Mouse (Mus musculus) limb, embryonic 11.5 days (tissue): ENCODE data around the gene Rpp25l. TPM values are rescaled to one million over a fixed set of nuclear protein-coding genes. Genes with fewer than 3 reads are reported as not detected.
A peak's percentile ranks its signal among the peaks of the same experiment; 100 is the strongest.

ENCODE experiments used
- ATAC-seq: fragments of 200-750 bp; cut with Nextera tagmentation; 2 replicates; pipeline ENCODE4 v1.8.0; 2017; ENCODE audit warnings: low read depth; ENCODE audit not compliant: insufficient number of reproducible peaks, low FRiP score, low TSS enrichment
- DNase-seq: peaks from one replicate; pipeline ENCODE4 v3.0.0-alpha.2; 2015; ENCODE audit warnings: low spot score
- H3K27ac ChIP-seq: fragments of 300-500 bp; sonication (generic); replicated peaks from 2 replicates; pipeline ENCODE4 v1.5.1; 2014; ENCODE audit warnings: low read depth, mild to moderate bottlenecking, low read length
- H3K27me3 ChIP-seq: fragments of 300-500 bp; sonication (generic); 2 replicates; pipeline ENCODE4 v1.6.1; 2014; ENCODE audit warnings: mild to moderate bottlenecking, low read length, mixed read lengths; ENCODE audit not compliant: control insufficient read depth, insufficient read depth
- H3K36me3 ChIP-seq: fragments of 300-500 bp; sonication (generic); 2 replicates; pipeline ENCODE4 v1.6.1; 2014; ENCODE audit warnings: mild to moderate bottlenecking, low read length, moderate library complexity, mixed read lengths; ENCODE audit not compliant: control insufficient read depth, insufficient read depth
- H3K4me1 ChIP-seq: fragments of 300-500 bp; sonication (generic); 2 replicates; pipeline ENCODE4 v1.6.1; 2014; ENCODE audit warnings: low read length, mixed read lengths; ENCODE audit not compliant: control insufficient read depth, insufficient read depth
- H3K4me2 ChIP-seq: fragments of 300-500 bp; sonication (generic); 2 replicates; pipeline ENCODE4 v1.6.1; 2014; ENCODE audit warnings: low read depth, mild to moderate bottlenecking, moderate library complexity; ENCODE audit not compliant: severe bottlenecking
- H3K4me3 ChIP-seq: fragments of 300-500 bp; sonication (generic); 2 replicates; pipeline ENCODE4 v1.5.1; 2014; ENCODE audit warnings: low read depth, low read length
- H3K9ac ChIP-seq: fragments of 300-500 bp; sonication (generic); 2 replicates; pipeline ENCODE4 v1.6.1; 2014; ENCODE audit warnings: mild to moderate bottlenecking, low read length
- H3K9me3 ChIP-seq: fragments of 300-500 bp; sonication (generic); 2 replicates; pipeline ENCODE4 v1.6.1; 2016; ENCODE audit warnings: low read length; ENCODE audit not compliant: control insufficient read depth
- WGBS: fragments of 180-500 bp; shearing (Covaris S2); extraction: QIAGEN DNeasy Blood & Tissue Kit; methylation state at CpG from one replicate; pipeline ENCODE4 v1.1.7; 2014; 5-methylcytosine and 5-hydroxymethylcytosine counted together
- polyA plus RNA-seq: library from polyadenylated mRNA; unstranded; fragments of >200 nt; fragmentation: Nextera tagmentation; extraction: Ambion mirVana; gene quantifications from 2 replicates; pipeline ENCODE4 v1.2.1, GENCODE M21; 2014

Gene Rpp25l
- polyA plus RNA-seq, 1 experiment from 2014 or later: 99.3 TPM

- 91% methylated on average over 4 of the region's 4 CpGs for WGBS
- no peak overlapping the region for H3K27ac ChIP-seq
- no peak overlapping the region for H3K4me3 ChIP-seq
- H3K4me1 ChIP-seq: peaks cover 31% of the 10 kb centered on the region
- H3K36me3 ChIP-seq: peaks cover 2% of the 10 kb centered on the region; the same call in 1 of the 2 replicates
- ATAC-seq (no peak), DNase-seq (no peak)
- no peaks in the 10 kb centered on the region for H3K9me3 ChIP-seq
- no peak overlapping the region for H3K4me2 ChIP-seq
- no peaks in the 10 kb centered on the region for H3K27me3 ChIP-seq
- H3K9ac ChIP-seq: no peak overlapping the region
These were observed 45.4 kb upstream of the Rpp25l start for GRCm38 (mm10) chr4:41758701-41759100.

GRCm38 (mm10) chr4:41758021-41758420 lies 44.7 kb upstream of the Rpp25l start:
- Histone ChIP-seq H3K4me2 (no peak overlapping the region), H3K4me1 (peaks cover 31% of the 10 kb centered on the region), H3K27me3 (no peaks in the 10 kb centered on the region), H3K9ac (no peak overlapping the region), H3K27ac (no peak overlapping the region), H3K36me3 (peaks cover 2% of the 10 kb centered on the region; the same call in 1 of the 2 replicates), H3K9me3 (no peaks in the 10 kb centered on the region), H3K4me3 (no peak overlapping the region)
- WGBS: 74% methylated on average over 11 of the region's 11 CpGs
- no peak for ATAC-seq
- DNase-seq: no peak

GRCm38 (mm10) chr4:41757321-41757720 lies 44.0 kb upstream of the Rpp25l start:
- H3K36me3 ChIP-seq: peaks cover 2% of the 10 kb centered on the region; the same call in 1 of the 2 replicates
- H3K27ac ChIP-seq: no peak overlapping the region
- H3K4me2 ChIP-seq: no peak overlapping the region
- H3K27me3 ChIP-seq: no peaks in the 10 kb centered on the region
- H3K4me1 ChIP-seq: peaks cover 26% of the 10 kb centered on the region
- H3K9ac ChIP-seq: no peak overlapping the region
- ATAC-seq (no peak), DNase-seq (no peak)
- H3K4me3 ChIP-seq: no peak overlapping the region
- no peaks in the 10 kb centered on the region for H3K9me3 ChIP-seq
- 91% methylated on average over 13 of the region's 13 CpGs for WGBS

GRCm38 (mm10) chr4:41756440-41756839 lies 43.1 kb upstream of the Rpp25l start:
- 79% methylated on average over 8 of the region's 8 CpGs for WGBS
- peak overlapping the region; percentile 65 for H3K4me3 ChIP-seq
- H3K9ac ChIP-seq: peak overlapping the region; percentile 58; the same call in 1 of the 2 replicates
- H3K27ac ChIP-seq: no peak overlapping the region
- H3K9me3 ChIP-seq: no peaks in the 10 kb centered on the region
- peaks cover 2% of the 10 kb centered on the region; the same call in 1 of the 2 replicates for H3K36me3 ChIP-seq
- H3K4me1 ChIP-seq: peaks cover 21% of the 10 kb centered on the region
- no peak for ATAC-seq
- no peak for DNase-seq
- peak overlapping the region; percentile 93 for H3K4me2 ChIP-seq
- H3K27me3 ChIP-seq: no peaks in the 10 kb centered on the region

GRCm38 (mm10) chr4:41755338-41756305 lies 42.3 kb upstream of the Rpp25l start, which contains the start of gene Sigmar1:
Gene Sigmar1, minus strand, starts transcription at chr4:41756157.
- H3K27ac ChIP-seq: peak within 1 kb of the TSS; percentile 52
- peaks cover 14% of the 10 kb centered on the region for H3K4me1 ChIP-seq
- ATAC-seq: peak; percentile 83
- peaks cover 2% of the 10 kb centered on the region; the same call in 1 of the 2 replicates for H3K36me3 ChIP-seq
- no peaks in the 10 kb centered on the region for H3K27me3 ChIP-seq
- peak; percentile 90 for DNase-seq
- peak within 1 kb of the TSS; percentile 65 for H3K4me3 ChIP-seq
- peak within 1 kb of the TSS; percentile 93 for H3K4me2 ChIP-seq
- H3K9ac ChIP-seq: peak within 1 kb of the TSS; percentile 58
- no peaks in the 10 kb centered on the region for H3K9me3 ChIP-seq
- WGBS: under 1% methylated on average over 57 of the region's 57 CpGs

GRCm38 (mm10) chr4:41754797-41755337 lies 41.5 kb upstream of the Rpp25l start, which contains the start of gene Galt:
Gene Galt, plus strand, starts transcription at chr4:41755228.
- H3K4me2 ChIP-seq: peak within 1 kb of the TSS; percentile 93
- H3K9me3 ChIP-seq: no peaks in the 10 kb centered on the region
- peak within 1 kb of the TSS; percentile 52 for H3K27ac ChIP-seq
- H3K4me1 ChIP-seq: peaks cover 11% of the 10 kb centered on the region
- WGBS: 10% methylated on average over 14 of the region's 14 CpGs
- DNase-seq (no peak), ATAC-seq (peak; percentile 42; the same call in 1 of the 2 replicates)
- peaks cover 2% of the 10 kb centered on the region; the same call in 1 of the 2 replicates for H3K36me3 ChIP-seq
- peak within 1 kb of the TSS; percentile 58 for H3K9ac ChIP-seq
- H3K27me3 ChIP-seq: no peaks in the 10 kb centered on the region
- H3K4me3 ChIP-seq: peak within 1 kb of the TSS; percentile 65

- 65% methylated on average over 1 of the region's 1 CpGs for WGBS
- H3K4me2 ChIP-seq: no peak overlapping the region
- no peak overlapping the region for H3K4me3 ChIP-seq
- no peak overlapping the region for H3K27ac ChIP-seq
- no peaks in the 10 kb centered on the region for H3K36me3 ChIP-seq
- H3K9me3 ChIP-seq: peaks cover 5% of the 10 kb centered on the region; the same call in 1 of the 2 replicates
- no peak overlapping the region for H3K9ac ChIP-seq
- ATAC-seq: no peak
- no peak for DNase-seq
- 0 out of 2 replicates have a peak, but pooled peaks cover 2% of the 10 kb centered on the region for H3K4me1 ChIP-seq
- no peaks in the 10 kb centered on the region for H3K27me3 ChIP-seq
These were observed 31.7 kb upstream of the Rpp25l start for GRCm38 (mm10) chr4:41745021-41745420.

- H3K36me3 ChIP-seq: peaks cover under 1% of the 10 kb centered on the region; the same call in 1 of the 2 replicates
- no peak for ATAC-seq
These were observed 30.8 kb upstream of the Rpp25l start for GRCm38 (mm10) chr4:41744131-41744530.

More at GRCm38 (mm10) chr4:41744131-41744530, 30.8 kb upstream of the Rpp25l start:
- H3K4me3 ChIP-seq: no peak overlapping the region
- H3K4me1 ChIP-seq: 0 out of 2 replicates have a peak, but pooled peaks cover 2% of the 10 kb centered on the region
- no peak overlapping the region for H3K27ac ChIP-seq
- DNase-seq: no peak
- WGBS: 76% methylated on average over 2 of the region's 2 CpGs
- no peaks in the 10 kb centered on the region for H3K27me3 ChIP-seq
- peaks cover 5% of the 10 kb centered on the region; the same call in 1 of the 2 replicates for H3K9me3 ChIP-seq
- no peak overlapping the region for H3K9ac ChIP-seq
- no peak overlapping the region for H3K4me2 ChIP-seq
